7 mouse cellular contexts compared by ENCODE assay signal in the genomic region with DNA sequence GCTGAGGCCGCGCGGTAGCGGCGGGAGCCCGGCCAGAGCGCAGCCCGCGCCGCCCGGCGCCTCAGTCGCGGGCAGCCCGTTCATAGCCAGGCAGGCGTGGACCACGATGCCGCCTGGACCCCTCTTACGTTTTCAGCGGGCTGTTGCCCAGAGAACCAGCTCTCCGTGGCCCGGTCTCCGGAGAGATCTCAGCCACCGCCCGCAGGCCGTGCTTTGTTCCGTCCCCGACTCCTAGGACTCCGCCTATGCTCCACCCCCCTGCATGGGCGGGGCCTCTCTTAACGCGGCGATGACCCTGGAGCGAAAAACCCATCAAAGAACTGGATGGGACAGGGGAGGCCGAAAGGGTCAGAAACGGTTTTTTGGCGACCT. TPM values are rescaled to one million over a fixed set of nuclear protein-coding genes. Genes with fewer than 3 reads are reported as not detected.
DNase-seq lines count a peak whose midpoint lies in the region; ATAC-seq lines count a peak whose summit lies in the region.

Gene Fam89b, minus strand, starts transcription at position 210 of the 372 bp plus-strand sequence.

- peak within 1 kb of the TSS; percentile 89 for H3K27ac ChIP-seq in intestine, embryonic 15.5 days
- peak within 1 kb of the TSS; percentile 92 for H3K27ac ChIP-seq in midbrain, embryonic 11.5 days (ENCODE audit: low read depth, low read length)

- ATAC-seq in intestine, embryonic 15.5 days: peak; percentile 79
- ATAC-seq in midbrain, embryonic 11.5 days (ENCODE audit: low FRiP score): peak; percentile 85

- H3K9ac ChIP-seq in intestine, embryonic 15.5 days: peak within 1 kb of the TSS; percentile 94
- peak within 1 kb of the TSS; percentile 99 for H3K9ac ChIP-seq in midbrain, embryonic 11.5 days (ENCODE audit: low read length)

- H3K4me2 ChIP-seq in intestine, embryonic 15.5 days (replicated peaks): peak within 1 kb of the TSS; percentile 90
- peak within 1 kb of the TSS; percentile 67 for H3K4me2 ChIP-seq in midbrain, embryonic 11.5 days

- WGBS in intestine, embryonic 15.5 days: under 1% methylated on average over 37 of the region's 37 CpGs
- WGBS in midbrain, embryonic 11.5 days: 1% methylated on average over 37 of the region's 37 CpGs

- H3K27me3 ChIP-seq in intestine, embryonic 15.5 days (replicated peaks): no peaks in the 10 kb centered on the region
- H3K27me3 ChIP-seq in midbrain, embryonic 11.5 days (ENCODE audit: control insufficient read depth, insufficient read depth, low read length): no peaks in the 10 kb centered on the region

- peaks cover 56% of the 10 kb centered on the region for H3K4me1 ChIP-seq in intestine, embryonic 15.5 days (replicated peaks)
- peaks cover 40% of the 10 kb centered on the region for H3K4me1 ChIP-seq in midbrain, embryonic 11.5 days (ENCODE audit: control insufficient read depth, insufficient read depth, low read length)

- intact Hi-C loops in gastrocnemius, postnatal 36 days (cut with DNase I): loop anchor here (5.0 kb wide), 2 partner anchors 37 to 43 kb away; partner anchors contain the start of gene Scyl1
- intact Hi-C loops in left cerebral cortex, postnatal 4 days (cut with DNase I): no loop called here

- H3K9me3 ChIP-seq in intestine, embryonic 15.5 days: no peaks in the 10 kb centered on the region
- no peaks in the 10 kb centered on the region for H3K9me3 ChIP-seq in midbrain, embryonic 11.5 days (ENCODE audit: control insufficient read depth, low read length)

- H3K36me3 ChIP-seq in intestine, embryonic 15.5 days: no peaks in the 10 kb centered on the region
- H3K36me3 ChIP-seq in midbrain, embryonic 11.5 days (ENCODE audit: control insufficient read depth, insufficient read depth, low read length): no peaks in the 10 kb centered on the region

- peak; percentile 86 for DNase-seq in adrenal gland, adult 8-10 months
- peak; percentile 95 for DNase-seq in embryo, embryonic 11 days
- DNase-seq in gastrocnemius, postnatal 36 days: peak; percentile 88 to 89
- peak; percentile 93 for DNase-seq in left cerebral cortex, postnatal 4 days
- peak; percentile 99 for DNase-seq in midbrain, embryonic 11.5 days (ENCODE audit: low spot score, missing footprints)
- peak; percentile 74 for DNase-seq in skeletal muscle tissue, adult 2 months (ENCODE audit: low read depth, low spot score)

- peak within 1 kb of the TSS; percentile 84 for H3K4me3 ChIP-seq in intestine, embryonic 15.5 days (replicated peaks)
- H3K4me3 ChIP-seq in midbrain, embryonic 11.5 days (ENCODE audit: low read depth, low read length): peak within 1 kb of the TSS; percentile 95

RNA-seq across cellular contexts. Expression of gene Fam89b, which starts in this region (rescaled TPM):
- total RNA-seq in adrenal gland, adult 8-10 months (2022): 10 to 100 TPM; 56.2 to 62.7 (median 57.0) TPM
- total RNA-seq in gastrocnemius, postnatal 36 days (2021): 10 to 100 TPM; 19.7 to 22.8 TPM
- polyA plus RNA-seq in intestine, embryonic 15.5 days (2015; fragmentation: Nextera tagmentation; extraction: Ambion mirVana): 68.7 and 69.6 TPM in 2 replicates
- 10 to 100 TPM; 72.4 to 72.5 TPM for total RNA-seq in left cerebral cortex, postnatal 4 days (2021)
- polyA plus RNA-seq in midbrain, embryonic 11.5 days (2014; fragmentation: Nextera tagmentation; extraction: Ambion mirVana): 157 and 158 TPM in 2 replicates

Comparison
In these comparisons a context has a peak if more than half of its experiments do, and no peak if none do; other contexts are left out.
1. Peak in every context shown above with its lines: DNase-seq, ATAC-seq, H3K4me3 ChIP-seq and H3K27ac ChIP-seq.